Mouse (Mus musculus) limb, embryonic 14.5 days (tissue): ENCODE results near the gene Ttc30b. TPM values are rescaled to one million over a fixed set of nuclear protein-coding genes. Genes with fewer than 3 reads are reported as not detected.

Experiments
- ATAC-seq: fragments of 200-750 bp; cut with Nextera tagmentation; 2 replicates; pipeline ENCODE4 v1.8.0; 2017; ENCODE audit warnings: low read depth, moderate number of reproducible peaks, moderate TSS enrichment; ENCODE audit not compliant: low FRiP score
- DNase-seq: peaks from one replicate; pipeline ENCODE4 v3.0.0-alpha.2; 2015; ENCODE audit warnings: low spot score
- H3K27ac ChIP-seq: fragments of 300-500 bp; sonication (generic); replicated peaks from 2 replicates; pipeline ENCODE4 v1.5.1; 2014; ENCODE audit warnings: low read depth, mild to moderate bottlenecking, low read length, moderate library complexity, mixed read lengths
- H3K27me3 ChIP-seq: fragments of 300-500 bp; sonication (generic); 2 replicates; pipeline ENCODE4 v1.6.1; 2014; ENCODE audit warnings: low read length, mixed read lengths; ENCODE audit not compliant: control insufficient read depth, insufficient read depth
- H3K36me3 ChIP-seq: fragments of 300-500 bp; sonication (generic); 2 replicates; pipeline ENCODE4 v1.6.1; 2014; ENCODE audit warnings: mild to moderate bottlenecking, low read length, moderate library complexity, mixed read lengths; ENCODE audit not compliant: control insufficient read depth, insufficient read depth
- H3K4me1 ChIP-seq: fragments of 300-500 bp; sonication (generic); 2 replicates; pipeline ENCODE4 v1.6.1; 2014; ENCODE audit warnings: antibody characterized with exemption, low read length, mixed read lengths; ENCODE audit not compliant: control insufficient read depth, insufficient read depth
- H3K4me2 ChIP-seq: fragments of 300-500 bp; sonication (generic); replicated peaks from 2 replicates; pipeline ENCODE4 v1.6.1; 2014; ENCODE audit warnings: low read depth, mild to moderate bottlenecking, low read length, moderate library complexity; ENCODE audit not compliant: severe bottlenecking
- H3K4me3 ChIP-seq: fragments of 300-500 bp; sonication (generic); replicated peaks from 2 replicates; pipeline ENCODE4 v1.5.1; 2014; ENCODE audit warnings: low read length
- H3K9ac ChIP-seq: fragments of 300-500 bp; sonication (generic); 2 replicates; pipeline ENCODE4 v1.6.1; 2014; ENCODE audit warnings: mild to moderate bottlenecking, low read depth, low read length, moderate library complexity; ENCODE audit not compliant: severe bottlenecking
- H3K9me3 ChIP-seq: fragments of 300-500 bp; sonication (generic); 2 replicates; pipeline ENCODE4 v1.6.1; 2016; ENCODE audit warnings: low read length; ENCODE audit not compliant: control insufficient read depth
- POLR2A ChIP-seq: fragments of 200-500 bp; IDR thresholded peaks from 2 replicates; pipeline ENCODE4 v1.8.0; 2012; ENCODE audit warnings: inconsistent platforms, mild to moderate bottlenecking, moderate library complexity, borderline replicate concordance; ENCODE audit not compliant: insufficient read depth, insufficient read length; ENCODE audit errors: extremely low read depth
- WGBS: fragments of 180-500 bp; shearing (Covaris S2); extraction: QIAGEN DNeasy Blood & Tissue Kit; methylation state at CpG from one replicate; pipeline ENCODE4 v1.1.7; 2014; 5-methylcytosine and 5-hydroxymethylcytosine counted together
- polyA plus RNA-seq, 2 experiments: library from polyadenylated mRNA; depleted of rRNA in 1 of 2; stranded (reverse) in 1 of 2; unstranded in 1 of 2; fragments of >200 nt; fragmentation: Nextera tagmentation in 1 of 2; extraction: Ambion mirVana in 1 of 2; gene quantifications; 2 replicates each; pipeline versions ENCODE4 v1.2.1 to v1.2.3; 2012 to 2014

Gene Ttc30b
- polyA plus RNA-seq, 2 experiments: 7.8 to 10.8 TPM

GRCm38 (mm10) chr2:75974131-75974530 lies 35.7 kb upstream of the Ttc30b start:
- Histone ChIP-seq H3K9me3 (no peaks in the 10 kb centered on the region), H3K4me2 (no peak overlapping the region), H3K27me3 (no peaks in the 10 kb centered on the region), H3K4me1 (peaks cover 3% of the 10 kb centered on the region; the same call in 1 of the 2 replicates), H3K4me3 (no peak overlapping the region), H3K27ac (no peak overlapping the region), H3K36me3 (no peaks in the 10 kb centered on the region), H3K9ac (no peak overlapping the region)
- DNase-seq: no peak
- 61% methylated on average over 9 of the region's 9 CpGs for WGBS
- no peak for ATAC-seq
- TF ChIP-seq POLR2A: no peak

- no peak overlapping the region for H3K27ac ChIP-seq
- H3K36me3 ChIP-seq: no peaks in the 10 kb centered on the region
- peak overlapping the region; percentile 35 for H3K4me2 ChIP-seq
- WGBS: 14% methylated on average over 5 of the region's 5 CpGs
- no peaks in the 10 kb centered on the region for H3K27me3 ChIP-seq
- DNase-seq (peak; percentile 81), ATAC-seq (peak; percentile 41; the same call in 1 of the 2 replicates)
- no peak overlapping the region for H3K4me3 ChIP-seq
- peaks cover 36% of the 10 kb centered on the region for H3K4me1 ChIP-seq
- no peak overlapping the region for H3K9ac ChIP-seq
- H3K9me3 ChIP-seq: no peaks in the 10 kb centered on the region
- TF ChIP-seq POLR2A: no peak
These were observed 26.6 kb upstream of the Ttc30b start for GRCm38 (mm10) chr2:75964972-75965371.

- WGBS: 11% methylated on average over 14 of the region's 14 CpGs
- ATAC-seq: no peak
- H3K9me3 ChIP-seq: no peaks in the 10 kb centered on the region
- TF ChIP-seq POLR2A: no peak
- no peak overlapping the region for H3K4me3 ChIP-seq
- peak; percentile 53 for DNase-seq
- H3K4me2 ChIP-seq: peak overlapping the region; percentile 35
- no peaks in the 10 kb centered on the region for H3K27me3 ChIP-seq
- H3K36me3 ChIP-seq: no peaks in the 10 kb centered on the region
- H3K4me1 ChIP-seq: peaks cover 38% of the 10 kb centered on the region
- H3K9ac ChIP-seq: no peak overlapping the region
- H3K27ac ChIP-seq: peak overlapping the region; percentile 61; the same call in 1 of the 2 replicates
These were observed 26.1 kb upstream of the Ttc30b start for GRCm38 (mm10) chr2:75964512-75964911.

DNA sequence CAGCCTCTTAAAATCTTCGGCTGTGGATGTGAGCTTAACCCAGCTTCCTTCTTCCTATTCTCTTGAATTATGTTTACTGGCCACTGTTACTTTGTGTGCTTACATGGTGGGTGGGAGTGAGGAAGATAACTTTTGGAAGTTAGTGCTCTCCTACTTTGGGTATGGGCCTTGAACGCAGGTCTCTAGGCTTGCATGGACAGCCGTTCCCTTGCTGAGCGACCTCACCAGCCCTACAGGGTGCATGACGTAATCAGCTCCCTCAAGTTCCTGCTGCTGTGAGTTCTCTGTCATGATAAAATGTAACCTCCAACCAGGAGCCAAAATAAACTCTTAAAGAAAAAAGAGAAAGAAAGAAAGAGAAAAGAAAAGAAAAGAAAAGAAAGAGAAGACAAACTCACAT lies 25.7 kb upstream of the Ttc30b start:
- H3K27ac ChIP-seq: peak overlapping the region; percentile 61
- no peak overlapping the region for H3K4me3 ChIP-seq

DNA sequence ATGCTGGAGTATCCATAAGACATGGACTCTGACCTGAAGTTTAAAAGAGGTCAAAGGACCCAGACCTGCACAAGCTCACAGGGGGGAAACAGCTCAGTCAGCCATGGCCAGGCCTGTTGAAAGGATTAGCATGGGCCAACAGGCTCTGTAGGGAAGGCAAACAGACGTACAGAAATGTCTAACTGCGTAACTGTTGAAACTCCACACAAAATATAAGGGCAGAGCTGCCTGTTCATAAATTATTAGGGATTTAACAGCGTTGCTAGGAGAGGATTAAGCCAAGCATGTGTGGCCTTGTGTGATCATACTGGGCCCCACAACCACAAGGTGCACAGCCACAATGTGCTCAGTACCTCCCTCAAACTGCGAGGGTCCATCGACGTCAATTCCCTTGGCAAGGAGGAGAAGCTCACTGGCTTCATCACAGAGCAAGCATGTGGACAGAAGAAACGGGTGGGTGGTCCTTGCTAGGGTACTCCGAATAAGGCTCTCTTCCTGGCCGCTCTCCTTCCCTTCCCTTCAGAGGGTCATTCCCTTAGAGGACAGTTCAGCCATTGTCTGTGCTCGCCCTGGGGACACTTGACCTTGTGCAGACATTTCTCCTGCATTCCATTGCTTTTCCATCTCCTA lies 24.9 kb upstream of the Ttc30b start:
- H3K36me3 ChIP-seq: no peaks in the 10 kb centered on the region
- ATAC-seq: no peak
- H3K27ac ChIP-seq: peak overlapping the region; percentile 61
- DNase-seq: no peak
- peaks cover 50% of the 10 kb centered on the region for H3K4me1 ChIP-seq
- no peak overlapping the region for H3K9ac ChIP-seq
- TF ChIP-seq POLR2A: no peak
- no peak overlapping the region for H3K4me3 ChIP-seq
- no peak overlapping the region for H3K4me2 ChIP-seq
- H3K9me3 ChIP-seq: no peaks in the 10 kb centered on the region
- WGBS: 35% methylated on average over 10 of the region's 10 CpGs
- H3K27me3 ChIP-seq: no peaks in the 10 kb centered on the region

More for the DNA sequence above, 25.7 kb upstream of the Ttc30b start:
- no peak for TF ChIP-seq POLR2A
- H3K4me1 ChIP-seq: peaks cover 42% of the 10 kb centered on the region
- 41% methylated on average over 5 of the region's 5 CpGs for WGBS
- no peaks in the 10 kb centered on the region for H3K36me3 ChIP-seq
- DNase-seq (no peak), ATAC-seq (no peak)
- peak overlapping the region; percentile 35; the same call in 1 of the 2 replicates for H3K4me2 ChIP-seq
- no peaks in the 10 kb centered on the region for H3K27me3 ChIP-seq
- H3K9me3 ChIP-seq: no peaks in the 10 kb centered on the region
- H3K9ac ChIP-seq: no peak overlapping the region; the same call in 1 of the 2 replicates
